Mouse (Mus musculus) lung, adult 2 months (tissue): ENCODE measurements around the gene Zfp90.

Experiments used
- CTCF ChIP-seq: fragments of 200-500 bp; IDR thresholded peaks from 2 replicates; pipeline ENCODE4 v1.5.1; 2011; ENCODE audit warnings: mild to moderate bottlenecking, low read length, control low read depth; ENCODE audit not compliant: insufficient read depth
- POLR2A ChIP-seq: fragments of 200-500 bp; IDR thresholded peaks from 2 replicates; pipeline ENCODE4 v1.6.1; 2011; ENCODE audit warnings: low read depth, mild to moderate bottlenecking, control low read depth, low read length, borderline replicate concordance; ENCODE audit errors: extremely low read depth

DNA sequence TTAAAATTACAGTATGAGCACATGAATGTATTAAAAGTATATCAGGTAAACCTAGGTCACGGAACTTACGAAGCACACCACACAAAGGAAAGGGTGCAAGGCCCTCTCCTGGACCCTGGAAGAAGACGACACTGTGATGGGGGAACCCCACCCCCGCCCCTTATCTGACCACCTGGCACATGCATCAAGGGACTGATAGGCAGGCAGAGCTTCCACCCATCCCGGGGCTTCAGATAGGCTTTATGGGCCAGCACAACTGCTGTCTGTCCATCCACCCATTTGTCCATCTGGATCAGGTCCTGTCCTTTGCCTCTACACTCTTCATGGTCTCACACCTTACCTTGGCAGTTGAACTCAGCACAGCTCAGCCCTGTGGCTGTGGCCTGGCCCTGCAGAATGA is 47.0 kb downstream of the Zfp90 start:
- TF ChIP-seq POLR2A (no peak), CTCF (no peak)
